Mouse (Mus musculus): ENCODE measurements around the gene Smad5. TPM values are rescaled to one million over a fixed set of nuclear protein-coding genes. Genes with fewer than 3 reads are reported as not detected.

Smad5 gene
- polyA plus RNA-seq, 1 experiment: 12.7 TPM

DNA sequence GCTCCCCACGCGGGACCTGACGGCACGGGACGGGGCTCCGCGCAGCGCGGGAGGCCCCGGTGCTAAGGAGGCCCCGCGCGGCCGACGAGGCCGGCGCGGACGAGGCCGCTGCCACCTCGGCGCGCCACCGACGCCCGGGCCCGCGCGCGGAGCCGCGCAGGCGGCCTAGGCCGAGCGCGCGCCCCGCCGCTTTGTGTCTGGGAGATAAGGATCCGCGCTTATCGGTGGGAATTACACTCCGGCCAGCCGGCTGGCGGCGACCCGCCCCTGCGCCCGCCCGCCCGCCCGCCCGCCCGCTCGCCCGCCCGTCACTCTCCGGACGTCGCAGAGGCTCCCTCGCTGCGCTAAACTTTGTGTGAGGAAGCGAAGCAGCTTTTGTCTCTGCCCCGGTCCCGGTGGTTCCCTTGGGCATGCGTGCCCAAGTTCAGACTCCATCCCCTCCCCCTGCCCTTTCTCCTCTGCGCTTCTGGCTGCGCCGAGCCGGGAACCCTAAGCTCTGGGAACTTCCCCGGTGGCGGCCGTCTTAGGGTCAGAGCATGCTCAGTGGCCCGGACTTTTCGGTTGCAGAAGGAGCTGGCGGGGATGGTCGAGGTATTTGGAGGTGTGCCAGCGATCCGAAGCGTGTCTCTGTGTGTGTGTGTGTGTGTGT, 536 bp downstream of the Smad5 start:
- Histone ChIP-seq H3K27me3 (ENCODE audit: control insufficient read depth, insufficient read depth, insufficient read length) (no peaks in the 10 kb centered on the region), H3K4me2 (ENCODE audit: low read depth) (peak overlapping the region; percentile 99), H3K79me2 (ENCODE audit: control insufficient read depth, insufficient read depth) (peaks cover 46% of the 10 kb centered on the region), H3ac (ENCODE audit: control insufficient read depth, insufficient read length) (peak overlapping the region; percentile 84), H3K4me3 (peak overlapping the region; percentile 79), H3K36me3 (ENCODE audit: control insufficient read depth, insufficient read depth) (peaks cover 4% of the 10 kb centered on the region)
- TF ChIP-seq CEBPB (IDR thresholded peaks at IDR 0.05; ENCODE audit: insufficient read depth, poor library complexity, severe bottlenecking) (no peak), POLR2AphosphoS2 (IDR thresholded peaks at IDR 0.05; ENCODE audit: insufficient read length, low read depth) (peak; percentile 13)

DNA sequence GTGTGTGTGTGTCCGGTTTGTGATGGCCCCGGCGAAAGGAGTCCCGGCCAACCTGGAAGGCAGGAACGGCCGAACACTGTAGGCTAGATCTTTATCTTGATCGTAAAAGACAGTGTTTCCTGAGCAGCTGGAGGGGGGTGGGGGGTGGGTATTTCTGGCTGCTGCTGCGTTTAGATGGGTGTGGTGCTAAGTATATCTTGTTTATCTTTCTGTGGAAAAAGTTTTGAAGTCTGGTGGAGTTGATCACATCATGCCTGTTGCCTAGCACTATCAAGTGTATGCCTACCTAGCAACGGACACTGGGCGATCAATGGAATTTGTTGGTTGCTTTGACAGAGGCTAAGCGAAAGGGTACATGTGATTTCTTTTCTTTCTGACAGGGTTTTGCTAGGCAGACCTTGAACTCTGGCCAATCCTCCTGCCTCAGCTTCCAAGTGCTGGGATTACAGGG, 1.1 kb downstream of the Smad5 start:
- Histone ChIP-seq H3K4me3 (peak overlapping the region; percentile 79), H3K4me2 (ENCODE audit: low read depth) (peak overlapping the region; percentile 99), H3K36me3 (ENCODE audit: control insufficient read depth, insufficient read depth) (peaks cover 4% of the 10 kb centered on the region), H3K79me2 (ENCODE audit: control insufficient read depth, insufficient read depth) (peaks cover 52% of the 10 kb centered on the region), H3K27me3 (ENCODE audit: control insufficient read depth, insufficient read depth, insufficient read length) (no peaks in the 10 kb centered on the region), H3ac (ENCODE audit: control insufficient read depth, insufficient read length) (peak overlapping the region; percentile 84)
- no peak for TF ChIP-seq REST (IDR thresholded peaks at IDR 0.05; ENCODE audit: insufficient read depth, insufficient read length)
- peak in 1 of 3 experiments; percentile 4 for TF ChIP-seq MYOD1 (IDR thresholded peaks at IDR 0.05; ENCODE audit: control insufficient read depth in 1 of 3, insufficient read length in 2 of 3, low read depth in 2 of 3)
- no peak for TF ChIP-seq POLR2A (IDR thresholded peaks at IDR 0.05; ENCODE audit: insufficient read length, low read depth)
- TF ChIP-seq MAX (IDR thresholded peaks at IDR 0.05; ENCODE audit: low read depth): no peak
- TF ChIP-seq TCF3 (IDR thresholded peaks at IDR 0.05; ENCODE audit: insufficient read length, low read depth): no peak
- TF ChIP-seq TCF12 (IDR thresholded peaks at IDR 0.05; ENCODE audit: insufficient read depth, poor library complexity, severe bottlenecking): no peak

DNA sequence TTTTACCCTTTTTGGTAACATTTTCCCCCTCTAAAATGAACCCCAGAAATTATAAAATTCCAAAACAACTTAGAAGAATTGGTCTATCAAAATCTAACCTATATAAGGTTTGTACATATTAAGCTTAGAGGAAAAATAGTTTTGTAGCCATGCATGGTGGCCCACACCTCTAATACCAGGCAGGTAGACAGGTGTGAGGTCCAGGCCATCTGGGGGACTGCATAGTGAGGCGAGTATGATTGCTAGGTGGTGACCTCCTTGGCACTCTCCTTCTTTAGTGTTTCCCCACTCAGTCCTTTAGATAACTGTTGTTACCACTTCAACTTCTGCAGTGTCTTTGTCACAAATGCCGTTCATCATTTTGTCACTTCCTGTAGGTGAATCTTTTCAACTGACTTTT, 1.8 kb downstream of the Smad5 start:
- Histone ChIP-seq H3ac (ENCODE audit: control insufficient read depth, insufficient read length) (no peak overlapping the region), H3K36me3 (ENCODE audit: control insufficient read depth, insufficient read depth) (peaks cover 4% of the 10 kb centered on the region), H3K4me3 (peak overlapping the region; percentile 79), H3K79me2 (ENCODE audit: control insufficient read depth, insufficient read depth) (peaks cover 59% of the 10 kb centered on the region), H3K27me3 (ENCODE audit: control insufficient read depth, insufficient read depth, insufficient read length) (no peaks in the 10 kb centered on the region), H3K4me2 (ENCODE audit: low read depth) (peak overlapping the region; percentile 99)
- TF ChIP-seq MYOG (IDR thresholded peaks at IDR 0.05; ENCODE audit: control insufficient read depth in 1 of 3, insufficient read depth in 1 of 3, insufficient read length in 2 of 3, low read depth in 2 of 3) (no peak), MAX (IDR thresholded peaks at IDR 0.05; ENCODE audit: low read depth) (no peak), MYOD1 (IDR thresholded peaks at IDR 0.05; ENCODE audit: control insufficient read depth in 1 of 3, insufficient read length in 2 of 3, low read depth in 2 of 3) (no peak), USF1 (IDR thresholded peaks at IDR 0.05; ENCODE audit: low read depth) (no peak), TCF12 (IDR thresholded peaks at IDR 0.05; ENCODE audit: insufficient read depth, poor library complexity, severe bottlenecking) (no peak), REST (IDR thresholded peaks at IDR 0.05; ENCODE audit: insufficient read depth, insufficient read length) (no peak), TCF3 (IDR thresholded peaks at IDR 0.05; ENCODE audit: insufficient read length, low read depth) (no peak), POLR2AphosphoS2 (IDR thresholded peaks at IDR 0.05; ENCODE audit: insufficient read length, low read depth) (no peak), POLR2A (IDR thresholded peaks at IDR 0.05; ENCODE audit: insufficient read length, low read depth) (no peak)

DNA sequence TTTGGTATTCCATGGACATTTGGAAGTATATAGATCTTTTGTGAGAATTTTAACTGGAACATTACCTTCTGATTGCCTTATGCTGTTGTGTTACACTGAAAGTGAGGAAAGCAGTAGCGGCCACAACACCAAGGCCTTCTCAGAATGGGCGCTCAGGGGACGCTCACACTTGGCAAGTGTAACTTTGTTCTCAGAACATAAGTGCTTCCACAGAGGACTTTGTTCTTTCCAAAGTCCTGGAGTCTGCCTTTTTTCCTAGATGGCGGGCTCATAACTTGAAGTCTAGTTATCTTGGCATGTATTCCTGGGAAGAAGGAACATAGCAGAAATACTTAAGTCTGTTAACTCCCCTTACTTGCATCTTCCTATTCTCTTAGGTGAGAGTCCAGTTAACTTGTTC, 4.3 kb downstream of the Smad5 start:
- Histone ChIP-seq H3K4me3 (no peak overlapping the region), H3K27me3 (ENCODE audit: control insufficient read depth, insufficient read depth, insufficient read length) (no peaks in the 10 kb centered on the region), H3ac (ENCODE audit: control insufficient read depth, insufficient read length) (no peak overlapping the region), H3K36me3 (ENCODE audit: control insufficient read depth, insufficient read depth) (peaks cover 9% of the 10 kb centered on the region), H3K79me2 (ENCODE audit: control insufficient read depth, insufficient read depth) (peaks cover 84% of the 10 kb centered on the region), H3K4me2 (ENCODE audit: low read depth) (no peak overlapping the region)
- TF ChIP-seq MYOG (IDR thresholded peaks at IDR 0.05; ENCODE audit: control insufficient read depth in 1 of 3, insufficient read depth in 1 of 3, insufficient read length in 2 of 3, low read depth in 2 of 3): no peak
- no peak for TF ChIP-seq USF1 (IDR thresholded peaks at IDR 0.05; ENCODE audit: low read depth)
- no peak for TF ChIP-seq TCF12 (IDR thresholded peaks at IDR 0.05; ENCODE audit: insufficient read depth, poor library complexity, severe bottlenecking)
- TF ChIP-seq TCF3 (IDR thresholded peaks at IDR 0.05; ENCODE audit: insufficient read length, low read depth): no peak
- no peak for TF ChIP-seq CEBPB (IDR thresholded peaks at IDR 0.05; ENCODE audit: insufficient read depth, poor library complexity, severe bottlenecking)
- TF ChIP-seq REST (IDR thresholded peaks at IDR 0.05; ENCODE audit: insufficient read depth, insufficient read length): no peak
- TF ChIP-seq MYOD1 (IDR thresholded peaks at IDR 0.05; ENCODE audit: control insufficient read depth in 1 of 3, insufficient read length in 2 of 3, low read depth in 2 of 3): no peak
- no peak for TF ChIP-seq POLR2A (IDR thresholded peaks at IDR 0.05; ENCODE audit: insufficient read length, low read depth)
- TF ChIP-seq MAX (IDR thresholded peaks at IDR 0.05; ENCODE audit: low read depth): no peak

DNA sequence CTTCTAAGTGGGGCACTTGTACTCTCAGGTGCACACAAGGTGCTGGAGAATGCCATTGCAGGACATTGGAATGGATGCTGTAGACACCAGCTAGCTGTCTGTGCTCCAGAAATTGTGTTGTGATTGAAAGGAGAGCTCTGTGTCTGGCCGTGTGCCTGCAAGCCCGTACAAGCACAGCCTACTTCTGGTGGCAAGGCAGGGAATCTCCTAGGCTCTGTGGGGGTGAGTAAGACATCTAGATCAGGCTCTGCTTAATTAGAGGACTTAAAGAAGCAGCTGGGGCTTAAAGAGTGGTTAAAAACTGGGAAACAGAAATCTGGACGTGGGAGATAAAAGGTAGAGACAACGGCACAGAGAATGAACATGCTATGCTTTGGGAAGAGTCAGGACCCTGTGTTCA, 4.8 kb downstream of the Smad5 start:
- no peak for TF ChIP-seq USF1 (IDR thresholded peaks at IDR 0.05; ENCODE audit: low read depth)
- no peak overlapping the region for H3K4me2 ChIP-seq (ENCODE audit: low read depth)
- H3K4me3 ChIP-seq: no peak overlapping the region
- no peaks in the 10 kb centered on the region for H3K27me3 ChIP-seq (ENCODE audit: control insufficient read depth, insufficient read depth, insufficient read length)
- peaks cover 89% of the 10 kb centered on the region for H3K79me2 ChIP-seq (ENCODE audit: control insufficient read depth, insufficient read depth)
- no peak overlapping the region for H3ac ChIP-seq (ENCODE audit: control insufficient read depth, insufficient read length)
- H3K36me3 ChIP-seq (ENCODE audit: control insufficient read depth, insufficient read depth): peaks cover 10% of the 10 kb centered on the region

DNA sequence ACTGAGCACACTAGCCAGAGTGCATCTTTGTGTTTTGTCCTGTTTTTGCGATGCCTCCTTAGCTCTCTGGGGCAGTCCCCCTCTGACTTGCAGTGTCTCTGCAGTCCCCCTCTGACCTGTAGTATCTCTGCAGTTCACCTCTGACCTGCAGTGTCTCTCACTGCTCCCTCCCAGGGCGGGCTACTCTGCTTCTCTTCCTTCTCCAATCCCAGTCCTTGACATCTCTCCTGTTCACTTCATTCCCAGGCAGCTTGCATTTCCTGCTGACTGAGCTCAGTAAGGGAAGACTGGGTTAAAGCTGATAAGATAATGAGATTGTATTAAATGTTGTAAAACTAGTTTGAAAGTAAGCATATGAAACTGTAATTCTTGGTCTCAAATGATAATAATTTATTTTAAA, 7.8 kb downstream of the Smad5 start:
- H3K4me2 ChIP-seq (ENCODE audit: low read depth): no peak overlapping the region
- H3K27me3 ChIP-seq (ENCODE audit: control insufficient read depth, insufficient read depth, insufficient read length): no peaks in the 10 kb centered on the region
- H3K79me2 ChIP-seq (ENCODE audit: control insufficient read depth, insufficient read depth): peaks cover 71% of the 10 kb centered on the region
- TF ChIP-seq POLR2AphosphoS2 (IDR thresholded peaks at IDR 0.05; ENCODE audit: insufficient read length, low read depth): no peak
- TF ChIP-seq TCF3 (IDR thresholded peaks at IDR 0.05; ENCODE audit: insufficient read length, low read depth): no peak
- TF ChIP-seq MYOD1 (IDR thresholded peaks at IDR 0.05; ENCODE audit: control insufficient read depth in 1 of 3, insufficient read length in 2 of 3, low read depth in 2 of 3): no peak
- peaks cover 10% of the 10 kb centered on the region for H3K36me3 ChIP-seq (ENCODE audit: control insufficient read depth, insufficient read depth)
- H3K4me3 ChIP-seq: no peak overlapping the region
- H3ac ChIP-seq (ENCODE audit: control insufficient read depth, insufficient read length): no peak overlapping the region
